Mouse (Mus musculus): ENCODE data around the gene Aldh3a1.

DNA sequence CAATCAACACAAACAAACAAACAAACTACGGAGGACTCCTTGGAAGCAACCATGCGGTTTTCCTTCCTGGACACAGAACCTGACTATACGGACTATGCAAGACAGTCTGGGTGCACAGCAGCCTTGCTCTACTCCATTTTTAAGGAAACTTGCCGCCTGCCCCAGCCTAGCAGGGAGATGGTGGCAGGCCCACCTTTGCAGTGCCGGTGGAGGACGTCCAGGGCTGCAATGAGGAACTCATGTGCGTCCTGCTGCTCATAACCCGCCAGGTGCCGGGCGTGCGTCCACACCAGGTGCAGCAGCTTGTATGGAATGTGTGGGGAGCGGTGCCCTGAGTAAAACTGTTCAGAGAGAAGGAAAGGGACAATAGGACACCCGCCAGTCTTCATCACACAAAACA is 46.2 kb upstream of the Aldh3a1 start:
- TF ChIP-seq CTCF (IDR thresholded peaks at IDR 0.05; ENCODE audit: low read depth) (no peak), EP300 (optimal IDR thresholded peaks at IDR 0.05) (no peak)
